Mouse (Mus musculus): ENCODE measurements at regions not wholly inside any gene's neighbourhood (a gene's known extent, or its start where the extent isn't known, plus 50 kb on each side); places are given as distances from the start of the nearest gene placed in this dataset.
"Not testable (repeated sequence)": the region's sequence is repeated elsewhere in the genome, so short reads cannot be mapped to it uniquely, and the experiment has no call there.

DNA sequence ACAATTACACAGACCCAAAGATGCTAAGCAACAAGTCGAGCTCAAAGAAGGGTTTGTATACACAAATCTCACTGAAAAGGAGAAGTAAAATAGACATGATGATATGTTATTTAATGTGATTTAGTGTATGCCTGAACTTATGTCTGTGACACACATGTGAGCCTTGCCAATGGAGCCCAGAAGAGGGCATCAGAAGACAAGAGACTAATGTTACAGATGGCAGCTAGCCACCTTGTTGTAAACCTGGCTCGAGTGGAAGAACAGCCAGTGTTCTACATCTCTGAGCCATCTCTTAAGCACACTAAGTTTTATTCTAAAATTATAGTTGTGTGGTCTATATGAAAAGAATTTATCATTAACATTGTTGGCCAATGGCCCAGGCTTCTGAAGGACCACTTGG is 943.7 kb upstream of the Prmt6 start:
- Histone ChIP-seq H3K9me3 (no peaks in the 10 kb centered on the region), H3K9ac (no peak overlapping the region), H3K4me2 (no peak overlapping the region), H3K27ac (replicated peaks) (no peak overlapping the region), H3K4me3 (no peak overlapping the region), H3K4me1 (replicated peaks) (no peaks in the 10 kb centered on the region), H3K36me3 (no peaks in the 10 kb centered on the region), H3K27me3 (no peaks in the 10 kb centered on the region)
- no peak for ATAC-seq (ENCODE audit: low read depth)
- WGBS: 74% methylated on average over 2 of the region's 2 CpGs

- H3K4me2 ChIP-seq: no peak overlapping the region
- 89% methylated on average over 3 of the region's 3 CpGs for WGBS
These were observed 915.9 kb upstream of the Prmt6 start for GRCm38 (mm10) chr3:111166698-111167097.

DNA sequence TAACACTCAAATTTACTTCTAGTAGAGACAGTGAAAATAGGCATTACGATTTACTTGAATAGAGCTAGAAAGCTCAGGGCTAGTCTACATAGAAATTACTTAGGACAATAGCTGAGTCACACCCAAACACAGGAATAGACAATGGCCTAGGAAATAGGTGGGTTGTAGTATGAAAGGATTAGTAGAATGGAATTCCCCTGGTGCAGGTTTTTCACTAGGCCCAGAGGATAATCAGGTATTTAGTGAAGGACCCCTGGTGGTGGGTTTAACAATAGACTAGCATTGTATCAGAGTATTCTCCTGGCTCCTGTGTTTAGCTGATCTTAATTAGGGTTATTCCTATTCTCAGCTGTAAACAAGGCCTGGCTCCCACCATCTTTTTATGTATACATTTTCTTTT is 890.4 kb upstream of the Prmt6 start:
- not testable (repeated sequence) for H3K9ac ChIP-seq; H3K36me3 ChIP-seq; H3K27ac ChIP-seq (replicated peaks); H3K4me3 ChIP-seq; H3K9me3 ChIP-seq; ATAC-seq (ENCODE audit: low read depth); H3K4me2 ChIP-seq; H3K27me3 ChIP-seq; H3K4me1 ChIP-seq (replicated peaks)
- 93% methylated on average over 1 of the region's 1 CpGs for WGBS

More at GRCm38 (mm10) chr3:111166698-111167097, 915.9 kb upstream of the Prmt6 start:
- H3K27me3 ChIP-seq: no peaks in the 10 kb centered on the region
- no peak overlapping the region for H3K4me3 ChIP-seq
- no peak for ATAC-seq (ENCODE audit: low read depth)
- no peaks in the 10 kb centered on the region for H3K4me1 ChIP-seq (replicated peaks)
- H3K27ac ChIP-seq (replicated peaks): no peak overlapping the region
- H3K9ac ChIP-seq: no peak overlapping the region
- no peaks in the 10 kb centered on the region for H3K36me3 ChIP-seq
- H3K9me3 ChIP-seq: no peaks in the 10 kb centered on the region

DNA sequence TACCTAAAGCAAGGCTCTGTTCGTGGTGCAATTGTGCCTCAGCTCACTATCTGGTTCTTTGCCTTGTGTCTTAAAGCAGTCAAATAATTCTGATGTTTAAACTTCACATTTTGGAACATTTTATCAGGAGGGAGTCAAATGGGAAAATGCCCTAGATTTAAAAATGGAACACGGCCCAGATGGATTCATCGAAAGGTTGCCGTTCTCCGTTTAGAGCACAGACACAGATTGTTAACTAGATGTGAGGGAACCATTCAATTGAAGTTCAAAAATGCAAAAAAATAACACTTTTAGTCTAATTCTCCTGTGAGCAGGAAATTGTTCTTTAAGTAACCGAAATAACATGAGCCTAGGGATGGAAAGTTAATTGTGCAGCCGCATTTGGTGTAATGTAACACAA is 858.2 kb upstream of the Prmt6 start:
- no peaks in the 10 kb centered on the region for H3K4me1 ChIP-seq (replicated peaks)
- no peaks in the 10 kb centered on the region for H3K9me3 ChIP-seq
- H3K36me3 ChIP-seq: no peaks in the 10 kb centered on the region
- H3K9ac ChIP-seq: no peak overlapping the region
- no peaks in the 10 kb centered on the region for H3K27me3 ChIP-seq
- ATAC-seq (ENCODE audit: low read depth): no peak
- H3K27ac ChIP-seq (replicated peaks): no peak overlapping the region
- H3K4me3 ChIP-seq: no peak overlapping the region
- WGBS: 90% methylated on average over 7 of the region's 7 CpGs
- H3K4me2 ChIP-seq: no peak overlapping the region

DNA sequence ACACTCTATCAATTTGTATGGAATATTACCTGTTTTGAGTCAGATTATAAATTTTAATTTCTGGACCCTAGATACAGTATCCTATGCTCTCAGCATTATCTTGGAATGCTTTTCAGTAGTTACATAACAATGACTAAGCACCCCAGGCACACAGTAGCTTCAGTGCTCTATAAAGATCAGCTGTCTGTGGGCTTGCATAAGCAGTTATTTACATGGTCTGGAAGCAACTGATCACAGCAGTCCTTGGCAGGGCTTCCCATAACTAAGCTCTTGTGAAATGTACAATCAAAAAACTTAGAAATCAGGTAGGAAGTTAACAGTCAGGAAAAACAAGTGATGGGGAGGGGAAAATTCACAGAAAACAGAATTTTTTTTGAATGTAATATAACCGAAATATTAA is 851.8 kb upstream of the Prmt6 start:
- 77% methylated on average over 1 of the region's 1 CpGs for WGBS
- no peak overlapping the region for H3K27ac ChIP-seq (replicated peaks)
- no peak overlapping the region for H3K4me3 ChIP-seq
- H3K9ac ChIP-seq: no peak overlapping the region
- H3K4me2 ChIP-seq: no peak overlapping the region
- H3K36me3 ChIP-seq: no peaks in the 10 kb centered on the region
- H3K27me3 ChIP-seq: no peaks in the 10 kb centered on the region
- H3K9me3 ChIP-seq: no peaks in the 10 kb centered on the region
- no peak for ATAC-seq (ENCODE audit: low read depth)
- H3K4me1 ChIP-seq (replicated peaks): no peaks in the 10 kb centered on the region

- WGBS: 75% methylated on average over 1 of the region's 1 CpGs
- ATAC-seq (ENCODE audit: low read depth): no peak
- Histone ChIP-seq H3K9me3 (no peaks in the 10 kb centered on the region; the same call in 1 of the 2 replicates), H3K9ac (no peak overlapping the region), H3K27me3 (no peaks in the 10 kb centered on the region), H3K36me3 (no peaks in the 10 kb centered on the region), H3K4me2 (no peak overlapping the region), H3K27ac (replicated peaks) (no peak overlapping the region), H3K4me1 (replicated peaks) (0 out of 2 replicates have a peak, but pooled peaks cover 3% of the 10 kb centered on the region), H3K4me3 (no peak overlapping the region)
These were observed 823.5 kb upstream of the Prmt6 start for GRCm38 (mm10) chr3:111074311-111074710.

DNA sequence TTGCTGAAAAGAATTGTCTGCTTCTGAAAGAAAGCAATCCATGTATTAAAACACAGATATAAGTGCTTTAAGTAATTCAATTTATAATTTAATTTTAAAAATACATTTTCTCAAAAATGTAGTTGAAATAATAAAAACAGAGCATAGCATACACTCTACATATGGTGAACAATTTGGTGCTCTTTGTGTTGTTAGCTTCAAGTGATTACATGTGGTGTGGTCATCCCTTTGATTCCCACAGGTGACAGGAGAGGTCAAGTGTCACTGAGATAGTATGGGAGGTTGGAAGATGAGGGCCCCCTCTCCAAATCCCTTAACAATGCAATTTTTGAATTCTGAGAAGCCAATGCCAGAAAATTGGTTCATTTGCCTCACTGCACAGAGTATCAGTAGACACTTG is 819.5 kb upstream of the Prmt6 start:
- ATAC-seq (ENCODE audit: low read depth): no peak
- Histone ChIP-seq H3K9me3 (no peaks in the 10 kb centered on the region), H3K36me3 (no peaks in the 10 kb centered on the region), H3K4me1 (replicated peaks) (0 out of 2 replicates have a peak, but pooled peaks cover 3% of the 10 kb centered on the region), H3K9ac (no peak overlapping the region), H3K27ac (replicated peaks) (0 out of 2 replicates have a peak overlapping the region, but pooled peaks have one; percentile 23), H3K4me2 (no peak overlapping the region), H3K27me3 (no peaks in the 10 kb centered on the region), H3K4me3 (no peak overlapping the region)

GRCm38 (mm10) chr3:111069843-111070242 is 819.0 kb upstream of the Prmt6 start:
- H3K27me3 ChIP-seq: no peaks in the 10 kb centered on the region
- no peaks in the 10 kb centered on the region for H3K36me3 ChIP-seq
- WGBS: 63% methylated on average over 2 of the region's 2 CpGs
- no peak overlapping the region for H3K4me3 ChIP-seq
- H3K27ac ChIP-seq (replicated peaks): no peak overlapping the region
- H3K9me3 ChIP-seq: no peaks in the 10 kb centered on the region
- no peak overlapping the region for H3K9ac ChIP-seq
- H3K4me1 ChIP-seq (replicated peaks): 0 out of 2 replicates have a peak, but pooled peaks cover 3% of the 10 kb centered on the region
- ATAC-seq (ENCODE audit: low read depth): peak; percentile 87
- H3K4me2 ChIP-seq: no peak overlapping the region

GRCm38 (mm10) chr3:111069156-111069555 is 818.4 kb upstream of the Prmt6 start:
- H3K27me3 ChIP-seq: no peaks in the 10 kb centered on the region
- H3K36me3 ChIP-seq: no peaks in the 10 kb centered on the region
- H3K4me1 ChIP-seq (replicated peaks): 0 out of 2 replicates have a peak, but pooled peaks cover 3% of the 10 kb centered on the region
- H3K4me3 ChIP-seq: no peak overlapping the region
- H3K4me2 ChIP-seq: no peak overlapping the region
- no peak overlapping the region for H3K9ac ChIP-seq
- H3K9me3 ChIP-seq: no peaks in the 10 kb centered on the region
- H3K27ac ChIP-seq (replicated peaks): no peak overlapping the region
- no peak for ATAC-seq (ENCODE audit: low read depth)
- WGBS: 26% methylated on average over 7 of the region's 7 CpGs

- no peak overlapping the region for H3K9ac ChIP-seq
- no peak overlapping the region for H3K27ac ChIP-seq (replicated peaks)
- no peak for ATAC-seq (ENCODE audit: low read depth)
- no peaks in the 10 kb centered on the region for H3K27me3 ChIP-seq
- 72% methylated on average over 2 of the region's 2 CpGs for WGBS
- H3K4me3 ChIP-seq: no peak overlapping the region
- no peaks in the 10 kb centered on the region for H3K4me1 ChIP-seq (replicated peaks)
- no peaks in the 10 kb centered on the region for H3K36me3 ChIP-seq
- no peaks in the 10 kb centered on the region for H3K9me3 ChIP-seq
- H3K4me2 ChIP-seq: no peak overlapping the region
These were observed 798.8 kb upstream of the Prmt6 start for GRCm38 (mm10) chr3:111049638-111050037.
